Mouse (Mus musculus): ENCODE measurements at regions not wholly inside any gene's neighbourhood (a gene's known extent, or its start where the extent isn't known, plus 50 kb on each side); places are given as distances from the start of the nearest gene placed in this dataset.

DNA sequence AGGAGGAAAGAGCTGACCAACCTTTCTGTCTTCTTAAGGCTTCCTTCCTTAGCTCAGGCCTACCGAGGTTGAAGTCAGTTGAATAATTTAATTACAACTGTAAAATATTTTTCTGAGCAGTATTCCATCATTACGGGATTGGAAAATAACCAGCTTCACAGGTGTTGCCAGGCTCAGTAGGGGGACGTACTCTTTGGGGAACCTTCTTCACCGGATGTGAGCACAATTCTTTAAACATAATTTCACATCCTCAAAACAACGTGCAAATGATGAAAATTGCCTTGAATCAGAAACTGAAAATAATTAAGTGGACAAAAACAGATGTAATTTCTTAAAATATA, 515.9 kb downstream of the Tns3 start:
- DNase-seq, result no peak

- no peak for DNase-seq
These were observed 516.4 kb downstream of the Tns3 start for GRCm38 (mm10) chr11:8147790-8148484.

GRCm38 (mm10) chr11:8137366-8137765, 527.0 kb downstream of the Tns3 start:
- DNase-seq, result peak; percentile 48 to 59

DNA sequence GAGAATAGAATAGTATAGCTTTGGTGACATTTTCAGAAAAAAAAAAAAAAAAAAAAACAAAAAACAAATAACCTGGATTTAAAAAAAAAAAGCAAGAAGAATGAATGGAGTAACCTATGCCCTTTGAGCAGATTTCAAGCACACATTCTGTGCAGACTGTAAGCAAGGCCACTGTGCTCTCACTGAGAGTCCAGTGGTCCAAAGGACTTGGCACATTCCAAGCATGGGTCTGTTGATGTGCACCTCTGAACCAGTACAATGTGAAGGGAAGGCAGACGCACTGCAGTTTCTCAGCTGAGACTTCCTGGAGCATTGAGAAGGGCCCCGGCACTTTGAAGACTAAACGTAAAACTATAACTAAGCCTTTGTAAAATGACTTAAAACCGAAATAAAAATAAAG, 527.7 kb downstream of the Tns3 start:
- peak; percentile 33 to 39 for DNase-seq

- DNase-seq, result no peak
These were observed 555.0 kb downstream of the Tns3 start for GRCm38 (mm10) chr11:8109286-8109685.

- no peak for DNase-seq
These were observed 563.2 kb downstream of the Tns3 start for GRCm38 (mm10) chr11:8101091-8101490.

DNA sequence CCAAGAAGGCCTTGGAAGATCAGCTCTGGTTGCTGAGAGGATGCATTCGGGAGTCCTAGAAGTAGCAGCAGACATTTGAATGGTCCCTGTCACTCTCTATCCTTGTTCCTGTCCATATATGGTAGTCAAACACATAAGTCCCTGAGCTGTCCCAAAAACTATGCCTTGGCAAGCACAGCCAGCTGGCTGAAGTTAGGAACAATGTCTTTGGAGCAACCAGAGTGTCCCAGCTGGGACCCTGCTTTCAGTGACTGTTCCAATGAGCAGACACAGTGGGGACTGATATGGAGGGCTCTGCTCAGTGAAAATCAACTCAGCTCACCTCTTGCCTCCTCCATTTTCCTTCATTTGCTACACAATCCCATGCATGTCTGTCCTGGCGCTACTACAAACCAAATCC, 580.0 kb downstream of the Tns3 start:
- DNase-seq, result no peak

GRCm38 (mm10) chr11:8082811-8083210, 581.5 kb downstream of the Tns3 start:
- DNase-seq, result no peak

- no peak for DNase-seq
These were observed 591.0 kb downstream of the Tns3 start for GRCm38 (mm10) chr11:8073321-8073720.

- DNase-seq, result peak in 1 of 2 experiments; percentile 3
These were observed 595.5 kb downstream of the Tns3 start for GRCm38 (mm10) chr11:8068873-8069272.

GRCm38 (mm10) chr11:8067330-8067729, 597.0 kb downstream of the Tns3 start:
- DNase-seq, result no peak

DNA sequence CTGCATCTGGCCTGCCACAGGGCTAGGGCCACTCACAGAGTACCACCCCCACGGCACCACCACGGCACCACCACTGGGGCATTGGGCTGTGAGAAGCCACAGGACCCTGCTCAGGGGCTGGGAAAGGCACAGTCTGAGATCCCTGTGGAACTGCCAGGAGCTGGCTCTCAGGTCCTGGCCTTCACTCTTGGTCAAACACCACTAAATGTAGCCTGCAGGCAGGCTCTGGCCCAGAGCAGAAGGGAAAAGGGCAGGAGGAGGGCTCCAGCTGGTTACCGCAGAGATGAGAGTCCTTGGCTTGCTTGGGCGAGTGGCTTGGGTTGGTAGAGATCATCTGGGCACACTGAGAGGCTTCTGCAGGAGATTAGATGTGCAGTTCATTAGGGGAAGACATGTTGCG, 598.5 kb downstream of the Tns3 start:
- no peak for DNase-seq

DNA sequence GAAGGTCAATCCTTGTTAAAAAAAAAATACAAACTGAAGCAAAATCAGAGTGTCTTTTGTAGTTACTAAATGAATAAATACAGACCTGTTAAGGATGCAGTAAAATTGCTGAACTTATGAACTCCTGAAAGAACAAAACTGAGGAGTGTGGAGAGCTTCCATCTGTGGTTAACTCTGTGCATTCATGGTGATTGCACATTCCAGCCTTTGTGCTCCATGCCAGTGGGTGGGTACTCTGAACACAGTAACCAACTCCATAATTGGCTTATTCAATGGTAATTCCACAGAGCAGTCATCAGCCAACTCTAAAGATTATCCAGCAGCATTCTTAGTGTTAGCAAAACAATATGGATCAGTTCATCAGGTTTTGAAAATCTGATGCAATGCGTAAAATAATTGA, 599.2 kb downstream of the Tns3 start:
- no peak for DNase-seq

GRCm38 (mm10) chr11:8061989-8062388, 602.3 kb downstream of the Tns3 start:
- DNase-seq, result no peak

GRCm38 (mm10) chr11:8061573-8061972, 602.8 kb downstream of the Tns3 start:
- DNase-seq, result no peak

GRCm38 (mm10) chr11:8051499-8051898, 612.8 kb downstream of the Tns3 start:
- no peak for DNase-seq

- peak; percentile 21 to 53 for DNase-seq
These were observed 619.2 kb downstream of the Tns3 start for GRCm38 (mm10) chr11:8045086-8045485.

DNA sequence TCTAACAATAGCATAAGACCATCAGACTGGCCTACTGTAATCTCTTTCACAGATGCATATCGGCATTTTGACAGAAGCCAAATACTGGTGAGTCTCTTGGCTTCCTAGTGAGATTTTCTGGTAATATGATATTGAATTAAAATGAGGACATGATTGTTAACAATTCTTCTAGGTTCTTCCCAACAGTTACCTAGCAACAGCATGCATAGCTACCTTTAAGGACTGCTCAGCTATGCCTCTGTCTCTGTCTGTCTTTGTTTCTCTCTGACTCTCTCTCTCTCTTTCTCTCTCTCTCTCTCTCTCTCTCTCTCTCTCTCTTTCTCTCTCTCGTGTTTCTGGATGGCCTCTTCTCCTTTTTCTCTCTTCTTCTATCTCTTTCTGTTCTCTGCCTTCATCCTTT, 634.2 kb downstream of the Tns3 start:
- no peak for DNase-seq

DNA sequence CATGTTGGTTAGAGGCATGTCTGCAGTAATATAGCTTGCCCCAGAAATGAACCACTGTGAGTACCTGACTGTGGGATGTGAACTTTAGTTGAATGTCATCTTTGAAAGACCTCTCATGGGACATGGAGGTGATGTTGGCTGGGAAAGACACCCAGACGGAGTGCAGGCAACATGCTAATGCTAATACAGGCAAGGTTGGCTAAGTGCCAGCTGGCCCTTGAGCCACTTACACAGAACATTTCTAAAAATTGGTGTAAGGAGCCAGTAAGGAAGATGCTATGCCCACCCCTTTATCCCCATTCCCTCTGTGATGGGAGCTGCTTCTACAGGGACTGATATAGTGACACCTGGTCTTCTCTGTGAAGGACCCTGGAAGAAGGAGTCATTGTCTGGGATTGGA, 656.5 kb downstream of the Tns3 start:
- DNase-seq, result peak in 1 of 2 experiments; percentile 2

GRCm38 (mm10) chr11:7981031-7981430, 683.3 kb downstream of the Tns3 start:
- DNase-seq, result no peak

DNA sequence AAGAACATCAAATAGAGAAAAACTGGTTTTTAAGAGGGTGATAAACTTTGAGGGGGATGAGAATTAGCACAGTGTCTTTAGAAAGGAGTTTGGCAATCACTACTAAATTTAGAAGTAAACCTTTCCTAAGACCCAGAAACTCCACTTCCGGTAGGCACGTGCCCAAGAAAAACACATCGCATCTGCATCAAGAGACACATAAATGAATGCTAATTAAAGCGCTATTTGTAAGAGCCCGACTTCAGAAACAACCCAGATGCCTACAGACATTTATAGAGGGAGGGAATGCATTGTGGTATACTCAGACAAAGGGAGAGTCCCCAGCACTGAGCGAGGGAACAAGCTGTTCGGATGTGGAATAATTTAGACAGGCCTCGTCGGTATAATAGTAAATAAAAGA, 688.5 kb downstream of the Tns3 start:
- DNase-seq, result peak; percentile 2 to 7

GRCm38 (mm10) chr11:7949931-7950330, 714.4 kb downstream of the Tns3 start:
- DNase-seq, result no peak

GRCm38 (mm10) chr11:7949201-7949875, 715.0 kb downstream of the Tns3 start:
- DNase-seq, result no peak

GRCm38 (mm10) chr11:7944956-7945515, 719.3 kb downstream of the Tns3 start:
- no peak for DNase-seq
